ENCODE assay signal across 11 mouse cellular contexts in the genomic region with DNA sequence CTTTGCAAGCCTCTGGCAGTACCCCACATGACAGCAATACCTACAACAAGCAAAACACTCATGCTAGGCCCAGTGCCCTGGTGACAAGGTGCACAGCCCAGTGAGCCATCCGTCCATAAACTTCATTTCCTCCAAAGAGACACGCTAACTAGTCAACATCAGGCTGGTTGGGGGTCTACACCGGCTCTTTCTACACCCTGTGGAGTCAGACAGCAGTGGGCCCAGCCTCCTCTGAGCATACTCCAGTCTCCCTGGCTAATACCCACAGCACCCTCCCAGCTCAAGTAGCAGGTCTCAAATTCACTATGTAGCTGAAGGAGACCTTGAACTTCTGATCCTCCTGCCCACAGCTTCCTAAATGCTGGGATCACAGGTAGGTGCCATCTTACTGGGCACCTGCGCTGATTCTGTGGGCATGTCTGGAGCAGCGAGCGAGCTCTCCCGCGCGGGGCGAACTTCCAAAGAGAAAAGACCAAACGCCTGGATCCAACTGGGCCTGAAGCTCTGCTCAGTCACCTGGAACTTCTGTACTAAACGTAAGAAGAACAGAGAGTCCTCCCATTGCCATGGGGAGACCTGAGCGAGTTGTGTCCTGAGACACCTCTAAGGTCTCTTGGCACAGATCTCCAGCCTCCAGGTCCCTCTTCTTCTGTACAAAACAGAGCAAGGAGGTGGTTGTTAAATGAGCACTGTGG. TPM values are rescaled to one million over a fixed set of nuclear protein-coding genes. Genes with fewer than 3 reads are reported as not detected.
DNase-seq lines count a peak whose midpoint lies in the region; ATAC-seq lines count a peak whose summit lies in the region.
"Had no signal": no experiment of that assay in that cellular context is flagged by ENCODE, and none has a peak within 500 bp of the region (broad histone marks: within the 10 kb centered on the region; RNA-seq: fewer than 3 reads in every experiment).

No protein-coding gene starts in this region.

- no peak overlapping the region for H3K9ac ChIP-seq in intestine, embryonic 15.5 days
- no peak overlapping the region for H3K9ac ChIP-seq in intestine, embryonic 16.5 days (ENCODE audit: low read depth, low read length)
- no peak overlapping the region for H3K9ac ChIP-seq in forebrain, embryonic 14.5 days (ENCODE audit: low read length)
- no peak overlapping the region for H3K9ac ChIP-seq in hindbrain, embryonic 14.5 days
- H3K9ac ChIP-seq in neural tube, embryonic 13.5 days, result no peak overlapping the region
- H3K9ac ChIP-seq: liver, embryonic 14.5 days had no signal

- H3K9me3 ChIP-seq in intestine, embryonic 15.5 days, result no peaks in the 10 kb centered on the region
- no peaks in the 10 kb centered on the region for H3K9me3 ChIP-seq in intestine, embryonic 16.5 days (ENCODE audit: control insufficient read depth, low read length)
- no peaks in the 10 kb centered on the region for H3K9me3 ChIP-seq in forebrain, embryonic 14.5 days (replicated peaks; ENCODE audit: control insufficient read depth, low read length)
- no peaks in the 10 kb centered on the region for H3K9me3 ChIP-seq in hindbrain, embryonic 14.5 days (ENCODE audit: control insufficient read depth, low read length)
- H3K9me3 ChIP-seq in neural tube, embryonic 13.5 days, result no peaks in the 10 kb centered on the region

- no peak for DNase-seq in forebrain, embryonic 14.5 days (ENCODE audit: low spot score)
- no peak for DNase-seq in hindbrain, embryonic 14.5 days (ENCODE audit: low spot score)
- DNase-seq in urinary bladder, postnatal 10 days (ENCODE audit: low spot score), result no peak
- DNase-seq: cerebellum, adult 18-20 months; lung, postnatal 10 days had no signal

- H3K36me3 ChIP-seq in intestine, embryonic 15.5 days, result no peaks in the 10 kb centered on the region
- H3K36me3 ChIP-seq in intestine, embryonic 16.5 days (ENCODE audit: control insufficient read depth, insufficient read depth, low read length), result no peaks in the 10 kb centered on the region
- H3K36me3 ChIP-seq in forebrain, embryonic 14.5 days (ENCODE audit: control insufficient read depth, insufficient read depth, low read length), result no peaks in the 10 kb centered on the region
- H3K36me3 ChIP-seq in hindbrain, embryonic 14.5 days (replicated peaks; ENCODE audit: control insufficient read depth, insufficient read depth), result no peaks in the 10 kb centered on the region
- H3K36me3 ChIP-seq in neural tube, embryonic 13.5 days, result no peaks in the 10 kb centered on the region

- H3K27ac ChIP-seq in intestine, embryonic 15.5 days, result 0 out of 2 replicates have a peak overlapping the region, but pooled peaks have one; percentile 1
- no peak overlapping the region for H3K27ac ChIP-seq in intestine, embryonic 16.5 days (ENCODE audit: low read length)
- peak overlapping the region; percentile 86 for H3K27ac ChIP-seq in forebrain, embryonic 14.5 days (ENCODE audit: low read depth, low read length)
- H3K27ac ChIP-seq in hindbrain, embryonic 14.5 days, result peak overlapping the region; percentile 90; the same call in 1 of the 2 replicates
- H3K27ac ChIP-seq in neural tube, embryonic 13.5 days (replicated peaks), result peak overlapping the region; percentile 91; the same call in 1 of the 2 replicates
- H3K27ac ChIP-seq: kidney, postnatal 0 days; liver, embryonic 14.5 days had no signal

- ATAC-seq in intestine, embryonic 15.5 days, result no peak
- no peak for ATAC-seq in intestine, embryonic 16.5 days
- ATAC-seq in forebrain, embryonic 14.5 days, result no peak
- no peak for ATAC-seq in hindbrain, embryonic 14.5 days (ENCODE audit: low FRiP score)
- ATAC-seq in neural tube, embryonic 13.5 days (ENCODE audit: low read depth), result no peak
- no peak for ATAC-seq in megakaryocyte progenitor cell, adult 5-6 weeks (replicated peaks; ENCODE audit: poor library complexity)

- H3K4me3 ChIP-seq in intestine, embryonic 15.5 days (replicated peaks), result no peak overlapping the region
- no peak overlapping the region for H3K4me3 ChIP-seq in intestine, embryonic 16.5 days (ENCODE audit: low read length)
- no peak overlapping the region for H3K4me3 ChIP-seq in forebrain, embryonic 14.5 days (ENCODE audit: low read depth, low read length)
- H3K4me3 ChIP-seq in hindbrain, embryonic 14.5 days (replicated peaks; ENCODE audit: low read length), result no peak overlapping the region
- H3K4me3 ChIP-seq in neural tube, embryonic 13.5 days, result no peak overlapping the region

- no peaks in the 10 kb centered on the region for H3K27me3 ChIP-seq in intestine, embryonic 15.5 days (replicated peaks)
- no peaks in the 10 kb centered on the region for H3K27me3 ChIP-seq in intestine, embryonic 16.5 days (replicated peaks; ENCODE audit: control insufficient read depth, insufficient read depth, low read length)
- H3K27me3 ChIP-seq in forebrain, embryonic 14.5 days (replicated peaks; ENCODE audit: control insufficient read depth, insufficient read depth, low read length), result no peaks in the 10 kb centered on the region
- H3K27me3 ChIP-seq in hindbrain, embryonic 14.5 days (ENCODE audit: control insufficient read depth, insufficient read depth, low read length), result no peaks in the 10 kb centered on the region
- H3K27me3 ChIP-seq in neural tube, embryonic 13.5 days, result no peaks in the 10 kb centered on the region

- WGBS in intestine, embryonic 15.5 days, result 93% methylated on average over 13 of the region's 13 CpGs
- WGBS in intestine, embryonic 16.5 days, result 93% methylated on average over 13 of the region's 13 CpGs
- 94% methylated on average over 13 of the region's 13 CpGs for WGBS in forebrain, embryonic 14.5 days
- WGBS in hindbrain, embryonic 14.5 days, result 93% methylated on average over 13 of the region's 13 CpGs
- 94% methylated on average over 13 of the region's 13 CpGs for WGBS in neural tube, embryonic 13.5 days

- H3K4me2 ChIP-seq in intestine, embryonic 15.5 days (replicated peaks), result no peak overlapping the region
- no peak overlapping the region for H3K4me2 ChIP-seq in intestine, embryonic 16.5 days (ENCODE audit: low read depth, low read length)
- H3K4me2 ChIP-seq in forebrain, embryonic 14.5 days (ENCODE audit: low read length), result no peak overlapping the region
- H3K4me2 ChIP-seq in hindbrain, embryonic 14.5 days (replicated peaks), result no peak overlapping the region
- H3K4me2 ChIP-seq in neural tube, embryonic 13.5 days, result no peak overlapping the region

- H3K4me1 ChIP-seq in intestine, embryonic 15.5 days (replicated peaks), result peaks cover 91% of the 10 kb centered on the region
- H3K4me1 ChIP-seq in intestine, embryonic 16.5 days (ENCODE audit: control insufficient read depth, insufficient read depth, low read length), result peaks cover 80% of the 10 kb centered on the region
- H3K4me1 ChIP-seq in forebrain, embryonic 14.5 days (ENCODE audit: control insufficient read depth, insufficient read depth, low read length), result peaks cover 80% of the 10 kb centered on the region
- H3K4me1 ChIP-seq in hindbrain, embryonic 14.5 days (replicated peaks; ENCODE audit: control insufficient read depth, insufficient read depth, low read length), result peaks cover 91% of the 10 kb centered on the region
- peaks cover 100% of the 10 kb centered on the region for H3K4me1 ChIP-seq in neural tube, embryonic 13.5 days (replicated peaks)

RNA-seq across cellular contexts. Expression of gene Ncor2, which starts 46.3 kb away (rescaled TPM):
- polyA plus RNA-seq in intestine, embryonic 15.5 days (2015; fragmentation: Nextera tagmentation; extraction: Ambion mirVana), result 19.9 and 20.0 TPM in 2 replicates
- 13.1 and 14.4 TPM in 2 replicates for polyA plus RNA-seq in intestine, embryonic 16.5 days (2015; fragmentation: Nextera tagmentation; extraction: Ambion mirVana)
- polyA plus RNA-seq in forebrain, embryonic 14.5 days (2014; fragmentation: Nextera tagmentation; extraction: Ambion mirVana), result 15.1 and 22.3 TPM in 2 replicates
- 26.0 and 27.4 TPM in 2 replicates for polyA plus RNA-seq in hindbrain, embryonic 14.5 days (2014; fragmentation: Nextera tagmentation; extraction: Ambion mirVana)
- polyA plus RNA-seq in neural tube, embryonic 13.5 days (2015; fragmentation: Nextera tagmentation; extraction: Ambion mirVana), result 29.2 and 30.4 TPM in 2 replicates
- 50.1 and 57.3 TPM in 2 replicates for total RNA-seq in megakaryocyte progenitor cell, adult 5-6 weeks (2015)
- 8.4 and 10.9 TPM in 2 replicates for total RNA-seq in megakaryocyte progenitor cell, adult 5-6 weeks (2017)
